Mouse (Mus musculus) yolk sac, embryonic 10.5 days (tissue): ENCODE measurements around the gene Vwa3a.
A peak's percentile ranks its signal among the peaks of the same experiment; 100 is the strongest.

ENCODE experiments used
- DNase-seq: peaks from one replicate; pipeline ENCODE4 v3.0.0-alpha.2; 2017; ENCODE audit warnings: low spot score

Gene Vwa3a

DNA sequence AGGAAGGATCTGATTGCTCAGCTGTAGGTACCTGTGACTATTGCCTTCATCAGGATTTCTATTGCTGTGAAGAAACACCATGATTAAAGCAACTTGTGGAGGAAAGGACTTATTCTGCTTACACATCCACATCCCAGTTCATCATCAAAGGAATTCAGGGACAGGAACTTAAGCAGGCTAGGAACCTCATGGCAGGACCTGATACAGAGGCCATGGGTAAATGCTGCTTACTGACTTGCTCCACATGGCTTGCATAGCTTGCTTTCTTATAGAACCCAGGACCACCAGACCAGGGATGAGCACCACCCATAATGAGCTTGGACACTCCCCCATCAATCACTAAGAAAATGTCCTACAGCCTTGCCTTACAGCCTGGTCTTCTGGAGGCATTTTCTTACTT, 9.4 kb downstream of the Vwa3a start:
- DNase-seq: no peak

DNA sequence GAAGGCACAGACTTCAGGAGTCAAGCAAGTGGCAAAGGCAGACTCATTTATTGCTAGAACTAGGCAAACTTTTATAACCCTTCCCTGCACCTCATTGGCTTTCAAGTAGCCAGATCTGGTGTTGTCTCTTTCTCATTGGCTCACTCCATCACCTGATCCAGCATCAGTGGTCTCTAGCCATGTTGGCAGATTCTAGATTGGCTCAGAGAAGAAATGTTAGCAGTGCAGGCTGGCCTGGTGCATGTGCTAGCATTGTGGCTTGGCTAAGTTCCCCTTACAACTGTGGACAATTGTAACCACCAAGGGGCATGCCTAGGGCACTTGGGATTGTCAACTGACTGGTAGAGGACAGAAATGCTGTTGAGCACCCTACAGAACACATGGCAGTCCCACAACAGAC, 12.2 kb downstream of the Vwa3a start:
- no peak for DNase-seq

DNA sequence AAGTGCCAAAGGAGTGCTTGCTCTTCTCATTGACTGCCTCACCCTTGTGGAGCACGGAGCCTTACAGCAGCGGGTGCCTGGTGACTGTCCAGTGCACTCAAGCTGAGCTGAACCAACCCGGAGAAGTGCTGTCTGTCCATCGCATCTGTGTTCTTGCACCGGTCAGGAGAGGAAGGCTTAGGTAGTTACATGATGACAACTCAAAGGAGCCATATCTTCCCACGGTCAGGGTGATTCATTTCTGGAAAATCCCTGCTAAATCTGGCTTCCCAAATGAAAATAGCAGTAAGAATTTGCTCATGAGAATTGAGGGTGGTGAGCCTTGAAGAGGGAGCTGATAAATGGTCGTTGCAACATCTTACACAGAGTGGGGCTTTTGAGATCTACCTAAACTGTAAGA, 12.8 kb downstream of the Vwa3a start:
- no peak for DNase-seq

DNA sequence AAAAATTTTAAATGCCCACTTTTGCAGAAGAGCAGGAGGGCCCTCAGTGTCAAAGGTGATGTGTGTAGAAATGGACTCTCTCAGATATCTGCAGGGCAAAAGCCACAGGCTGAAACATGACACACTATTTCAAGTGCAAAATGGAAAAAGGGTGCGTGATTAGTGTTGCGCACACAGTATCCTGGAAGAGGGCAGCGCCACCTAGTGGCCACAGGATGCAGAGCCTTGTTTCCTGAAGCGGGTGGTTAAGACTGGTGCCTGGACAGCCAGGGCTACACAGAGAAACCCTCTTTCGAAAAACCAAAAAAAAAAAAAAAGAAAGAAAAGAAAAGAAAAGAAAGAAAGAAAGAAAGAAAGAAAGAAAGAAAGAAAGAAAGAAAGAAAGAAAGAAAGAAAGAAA, 15.6 kb downstream of the Vwa3a start:
- DNase-seq: peak; percentile 45

DNA sequence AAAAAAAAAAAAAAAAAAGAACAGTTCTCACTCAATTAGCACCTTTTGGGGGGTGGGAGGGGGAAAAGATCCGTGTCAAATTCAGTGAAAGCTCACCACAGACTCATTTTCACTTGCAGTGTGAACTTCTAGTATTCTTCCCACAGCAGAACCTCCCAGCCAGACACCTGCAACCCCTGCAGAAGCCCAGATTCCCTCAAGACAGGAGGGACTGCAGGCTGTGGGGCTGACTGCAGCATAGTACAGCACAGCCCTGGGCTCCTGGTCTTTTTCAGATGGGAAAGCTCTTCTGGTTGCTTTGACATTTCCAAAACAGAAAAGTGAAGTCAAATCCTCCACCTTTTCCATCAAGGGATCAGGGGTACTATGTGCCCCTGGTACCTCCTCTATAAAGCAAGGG, 28.3 kb downstream of the Vwa3a start:
- DNase-seq: no peak

DNA sequence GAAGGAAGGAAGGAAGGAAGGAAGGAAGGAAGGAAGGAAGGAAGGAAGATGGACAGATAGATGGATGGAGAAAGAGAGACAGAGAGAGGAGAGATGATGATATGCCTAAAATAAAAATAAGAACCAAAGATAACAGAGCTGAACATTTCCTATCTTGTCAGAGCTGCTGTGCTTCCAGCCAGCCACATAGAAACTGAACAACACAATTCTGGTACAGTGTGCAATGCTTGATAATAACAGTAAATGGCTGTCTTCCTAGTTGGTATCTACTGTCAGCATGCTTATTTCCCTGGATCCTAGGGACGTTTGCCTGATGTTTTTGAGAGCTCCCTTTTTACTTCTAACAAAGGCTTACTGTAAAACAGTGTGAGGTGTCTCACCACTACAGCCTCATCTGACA, 32.3 kb downstream of the Vwa3a start:
- no peak for DNase-seq

DNA sequence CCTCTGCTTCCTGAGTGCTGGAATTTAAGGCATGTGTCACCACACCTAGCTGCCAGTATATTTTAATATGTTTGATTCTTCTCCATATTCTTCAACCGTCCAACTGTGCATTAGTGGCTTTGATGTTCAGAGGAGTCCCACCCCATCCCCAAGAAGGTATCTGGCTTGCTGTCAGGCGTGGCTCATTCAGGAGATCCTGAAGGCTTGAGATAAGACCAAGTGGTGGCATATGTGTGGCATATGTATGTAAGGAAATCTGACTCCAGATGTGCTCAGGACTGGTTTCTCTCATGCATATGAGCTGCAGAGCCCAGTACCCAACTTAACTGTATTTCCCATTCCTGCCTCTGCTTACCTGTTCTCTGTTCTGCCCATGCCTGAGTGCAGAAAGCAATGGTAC, 38.9 kb downstream of the Vwa3a start:
- DNase-seq: no peak

DNA sequence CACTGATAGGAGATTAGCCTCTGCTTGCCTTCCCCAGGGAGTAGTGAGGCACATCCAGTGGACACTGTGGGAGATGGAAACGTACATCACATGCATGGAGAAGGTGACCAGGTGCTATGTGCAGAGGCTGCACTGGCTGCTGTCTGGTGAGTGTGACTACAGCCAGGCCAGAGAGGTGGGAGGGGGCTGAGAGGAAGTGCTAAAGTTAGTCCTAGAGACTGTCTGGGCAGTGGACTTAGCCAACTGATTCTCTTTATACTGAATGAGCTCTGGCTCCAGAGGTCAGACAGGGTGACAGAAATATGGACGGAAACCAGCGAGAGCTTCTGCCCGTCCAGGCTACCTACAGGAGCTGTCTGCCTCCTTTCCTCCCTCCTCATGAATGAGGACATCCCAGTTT, 56.4 kb downstream of the Vwa3a start:
- no peak for DNase-seq

DNA sequence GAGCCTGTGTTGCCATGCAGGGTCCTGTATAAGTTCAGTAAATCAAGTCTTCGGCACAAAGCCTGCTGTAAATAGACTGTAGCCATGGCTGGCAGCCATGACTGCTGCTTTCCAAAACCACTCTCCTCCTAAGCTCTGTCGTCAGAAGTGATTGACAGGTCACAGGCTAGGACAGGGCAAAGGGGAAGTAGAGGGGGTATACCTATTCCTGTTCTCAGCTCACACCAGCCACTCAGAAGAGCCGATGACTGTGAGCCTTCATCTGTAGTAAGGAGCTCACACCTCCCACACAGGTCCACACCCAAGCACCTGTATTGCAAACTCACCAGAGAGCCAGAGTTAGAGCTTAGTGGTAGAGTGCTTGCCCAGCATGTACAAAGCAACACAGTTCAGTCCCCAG, 57.3 kb downstream of the Vwa3a start:
- DNase-seq: no peak

DNA sequence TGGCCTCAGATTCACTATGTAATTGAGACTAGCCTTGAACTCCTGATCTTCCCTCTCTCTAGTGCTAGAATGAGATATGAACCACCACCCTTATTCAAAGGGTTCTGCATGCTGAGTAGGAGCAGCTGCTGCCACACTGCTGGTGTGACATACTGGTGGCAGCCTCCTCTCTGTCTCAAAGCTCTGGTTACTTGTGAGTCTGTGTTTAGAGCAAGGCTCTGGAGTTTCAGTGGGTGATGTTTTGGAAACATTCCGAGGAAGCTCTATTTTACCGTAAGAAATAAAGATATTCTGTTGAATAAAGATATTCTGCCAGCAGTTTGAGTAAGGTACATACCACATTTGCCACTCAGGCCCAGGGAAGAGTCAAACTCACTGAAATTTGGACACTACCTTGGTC, 64.2 kb downstream of the Vwa3a start:
- no peak for DNase-seq

DNA sequence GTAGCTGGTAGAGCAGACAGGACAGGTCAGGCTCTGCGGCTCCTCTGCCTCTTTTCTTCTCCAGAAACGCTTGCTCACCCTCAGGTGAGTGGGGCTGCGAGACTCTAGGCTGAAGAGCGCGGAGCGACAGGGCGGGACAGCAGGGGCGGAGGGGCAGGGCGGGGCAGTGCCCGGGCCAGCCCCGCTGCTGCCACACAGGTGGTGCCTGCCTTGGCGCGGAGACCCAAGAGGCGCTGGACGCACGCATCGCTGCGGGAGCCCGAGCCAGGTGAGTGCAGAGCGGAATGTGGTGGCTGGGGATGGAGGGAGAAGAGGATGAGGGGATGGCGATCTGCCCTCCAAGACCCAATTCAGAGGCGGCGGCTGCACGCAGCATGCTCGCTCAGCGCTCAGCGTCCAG, 70.6 kb downstream of the Vwa3a start:
- DNase-seq: no peak

DNA sequence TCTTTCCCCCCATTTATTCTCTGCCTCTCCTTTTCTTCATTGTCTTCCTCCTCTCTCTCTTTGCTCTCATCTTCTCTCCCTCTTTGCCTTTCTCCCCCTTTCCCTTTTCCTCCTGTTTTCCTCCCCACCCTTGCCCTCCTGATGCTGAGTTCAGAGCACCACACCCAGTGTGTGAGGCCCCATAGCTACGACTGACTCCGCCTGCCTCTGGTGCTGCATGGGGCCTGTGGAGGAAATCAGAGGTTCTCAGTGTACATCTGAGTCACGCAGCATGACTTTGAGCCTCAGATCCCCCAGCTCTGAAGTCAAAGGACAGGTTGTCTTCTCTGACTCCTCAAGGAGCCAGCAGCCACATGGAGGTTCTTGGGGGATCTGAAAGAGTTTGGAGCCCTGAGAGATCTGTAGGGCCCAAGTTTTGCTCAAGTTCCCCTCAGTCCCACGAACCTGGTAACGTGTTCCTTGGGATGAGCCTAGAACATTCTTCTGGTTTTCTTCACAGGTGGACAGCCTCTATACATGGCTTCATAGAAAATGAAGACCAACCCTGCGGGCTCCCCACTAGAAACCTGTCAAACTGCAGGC, 72.8 kb downstream of the Vwa3a start, which contains the start of gene Gm5737:
Gene Gm5737 (plus strand): TSS at position 532 of the 582 bp plus-strand sequence.
- no peak for DNase-seq

DNA sequence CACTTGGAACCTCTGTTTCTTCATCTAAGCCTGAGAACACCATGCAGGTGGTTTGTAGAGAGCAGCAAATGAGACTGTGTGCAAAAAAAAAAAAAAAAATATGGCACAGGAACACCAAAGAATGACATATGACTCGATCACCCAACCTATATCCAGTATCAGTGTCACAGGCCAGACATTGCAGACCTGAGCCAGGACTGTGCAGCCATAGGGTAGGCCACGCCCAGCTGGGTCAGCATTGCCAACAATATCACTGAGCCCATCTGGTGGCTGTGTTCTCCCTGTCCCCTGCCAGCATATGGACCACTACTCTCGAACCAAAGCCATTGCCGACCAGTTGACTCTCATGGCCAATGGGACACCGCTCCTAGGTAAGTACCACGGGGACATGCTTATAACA, 78.4 kb downstream of the Vwa3a start:
- no peak for DNase-seq

DNA sequence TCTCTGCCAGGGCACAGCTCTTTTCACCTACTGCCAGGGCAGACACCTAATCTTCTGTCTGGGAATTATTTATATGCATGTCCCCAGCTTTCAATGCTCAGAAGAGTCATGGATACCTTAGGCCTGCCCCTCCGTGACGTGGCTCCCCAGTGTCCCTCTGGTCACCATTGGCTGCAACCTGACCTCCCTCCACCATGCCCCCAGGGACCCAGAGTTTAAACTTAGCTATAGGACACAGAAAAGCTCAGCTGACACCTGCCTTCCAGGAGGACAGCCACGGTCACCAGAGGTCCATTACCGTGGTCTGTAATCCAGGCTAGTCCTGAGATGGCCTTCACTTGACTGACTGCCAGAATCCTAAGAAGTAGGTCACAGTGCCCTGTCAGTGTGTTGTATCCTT, 80.3 kb downstream of the Vwa3a start:
- no peak for DNase-seq

DNA sequence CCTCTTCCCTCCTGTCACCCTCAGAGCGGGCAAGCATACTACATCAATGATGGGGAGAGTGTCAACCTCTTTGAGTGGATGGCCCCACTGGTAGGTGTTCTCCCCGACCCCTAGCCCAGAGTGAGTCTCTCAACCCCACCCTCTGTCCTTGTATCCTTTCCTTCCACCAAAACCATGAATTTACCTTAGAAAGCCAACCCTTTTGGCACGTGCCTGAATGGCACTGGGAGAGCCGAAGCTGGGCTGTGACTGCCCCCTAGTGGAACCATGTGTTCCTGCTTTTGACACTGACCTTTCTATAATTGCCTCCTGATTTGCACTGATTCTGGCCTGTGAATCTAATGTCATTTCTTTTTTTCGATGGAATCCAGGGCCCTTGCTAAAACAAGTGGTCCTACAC, 84.1 kb downstream of the Vwa3a start:
- DNase-seq: no peak

DNA sequence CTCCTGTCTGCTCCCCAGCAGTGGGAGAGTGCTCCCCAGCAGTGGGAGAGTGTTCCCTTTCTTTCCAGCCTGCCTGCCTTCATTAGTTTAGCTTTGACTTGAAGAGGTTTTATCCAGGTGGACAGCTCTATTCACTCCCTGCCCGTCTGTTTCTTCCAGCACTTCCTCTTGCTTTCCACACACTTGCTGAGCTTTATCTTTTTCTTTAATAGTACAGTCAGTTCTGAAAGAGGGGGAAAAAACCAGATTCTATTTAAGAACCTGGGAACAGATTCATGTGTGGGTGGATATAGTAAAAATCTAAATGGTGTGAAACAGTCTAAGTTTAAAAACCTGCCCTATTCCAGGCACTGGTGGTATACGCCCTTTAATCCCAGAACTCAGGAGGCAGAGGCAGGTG, 86.0 kb downstream of the Vwa3a start:
- DNase-seq: no peak

DNA sequence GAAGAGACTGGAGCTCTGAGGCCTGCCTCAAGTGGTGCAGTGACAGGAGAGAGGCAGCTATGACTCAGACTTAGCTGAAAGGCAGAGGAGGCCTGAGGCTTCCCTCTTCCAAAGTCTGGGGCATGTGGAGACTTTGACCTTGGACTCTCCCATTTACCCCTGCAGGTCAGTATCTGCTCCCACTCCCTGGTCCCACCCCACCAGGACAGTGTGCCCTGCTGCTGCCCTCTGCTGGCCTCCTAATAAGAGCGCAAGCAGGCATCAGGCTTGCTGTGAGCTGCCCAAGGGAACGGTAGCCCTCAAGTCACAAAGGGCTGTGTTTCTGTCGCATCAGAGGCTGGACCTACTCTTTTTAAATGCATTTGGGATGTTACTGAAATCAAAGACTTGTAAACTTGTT, 87.3 kb downstream of the Vwa3a start:
- no peak for DNase-seq

DNA sequence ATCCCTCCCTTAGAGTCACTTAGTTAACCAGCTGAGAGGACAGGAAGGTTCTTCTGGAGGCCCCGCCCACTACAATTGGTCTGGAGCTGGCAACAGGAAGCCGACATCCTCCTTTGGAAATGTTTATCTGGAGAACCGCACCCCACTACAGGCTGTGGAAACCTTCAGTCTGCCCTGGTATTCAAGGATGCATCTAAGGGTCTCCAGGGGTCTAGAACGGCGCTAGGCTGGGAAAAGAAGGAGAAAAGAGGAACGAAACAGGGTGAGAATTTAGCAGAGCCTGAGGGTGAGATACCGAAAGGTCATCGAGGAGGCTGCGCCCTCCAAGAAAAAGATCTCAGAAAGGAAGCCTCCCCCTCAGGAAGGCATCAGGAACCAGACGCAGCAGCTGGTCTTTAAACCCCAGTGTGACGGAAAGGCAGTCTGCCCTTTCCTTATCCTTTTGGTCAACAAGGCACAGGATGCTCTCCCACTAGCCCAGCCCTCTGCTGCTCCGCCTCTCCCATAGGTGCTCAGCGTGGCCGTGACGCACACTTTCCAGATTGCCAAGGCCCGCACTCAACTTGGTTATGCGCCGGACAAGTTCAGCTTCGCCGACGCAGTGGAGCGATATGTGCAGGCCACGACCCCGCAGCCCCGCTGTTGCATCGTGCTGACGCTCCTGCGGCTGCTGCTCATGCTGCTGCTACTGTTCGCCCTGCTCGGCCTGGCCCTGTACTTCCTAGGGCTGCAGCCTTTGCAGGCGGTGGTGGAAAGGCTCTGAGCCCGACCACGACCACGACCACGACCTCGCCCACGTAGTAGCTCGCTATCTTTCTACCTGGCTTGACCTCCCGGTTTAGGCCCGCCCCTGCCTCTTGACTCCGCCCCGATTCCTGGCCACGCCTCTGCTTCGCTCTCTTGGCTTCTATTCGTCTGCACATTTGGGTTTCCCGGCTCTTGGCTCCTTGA, 91.6 kb downstream of the Vwa3a start:
- DNase-seq: peak; percentile 74

DNA sequence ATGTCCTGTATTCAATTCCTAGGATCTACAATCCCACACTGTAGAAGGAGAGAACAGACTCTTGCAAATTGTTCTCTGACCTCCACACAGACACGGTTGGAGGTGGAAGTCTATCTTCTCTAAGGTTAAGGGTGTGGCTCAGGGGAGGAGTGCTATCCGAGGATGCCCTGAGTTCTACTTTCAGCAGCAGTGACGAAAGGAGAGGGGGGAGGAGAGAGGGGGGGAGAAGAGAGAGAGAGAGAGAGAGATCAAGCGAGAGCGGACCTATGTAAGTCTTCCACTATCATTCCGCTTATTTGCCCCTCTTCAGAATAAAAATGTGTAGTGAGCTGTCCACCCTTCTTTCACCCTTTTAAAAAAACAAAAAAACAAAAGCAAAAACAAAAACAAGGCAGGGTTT, 95.3 kb downstream of the Vwa3a start:
- no peak for DNase-seq

DNA sequence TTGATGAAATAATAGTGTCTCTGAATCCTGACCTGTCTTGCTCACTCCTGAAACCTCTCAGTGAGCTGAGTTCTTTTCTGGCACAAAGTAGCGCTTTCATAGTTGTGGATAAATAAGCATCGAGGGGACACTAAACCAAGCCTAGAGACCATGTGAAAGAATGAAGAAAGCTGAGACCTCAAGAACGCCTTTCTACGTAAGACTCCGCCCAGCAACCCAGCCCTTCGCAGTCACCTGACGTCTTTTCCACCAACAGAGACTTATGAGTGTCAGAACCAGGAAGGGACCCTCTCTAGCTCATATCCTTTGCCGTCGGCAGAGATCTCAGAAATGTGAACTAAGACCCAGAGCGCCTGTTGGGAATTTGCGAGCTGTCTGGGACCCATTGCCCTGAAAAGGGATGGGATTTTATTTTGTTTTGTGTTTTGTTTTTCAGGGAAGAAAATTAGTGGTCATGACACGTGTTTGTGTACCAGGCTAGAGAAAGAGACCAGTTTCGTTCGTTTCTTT, 95.8 kb downstream of the Vwa3a start:
- DNase-seq: peak; percentile 79

DNA sequence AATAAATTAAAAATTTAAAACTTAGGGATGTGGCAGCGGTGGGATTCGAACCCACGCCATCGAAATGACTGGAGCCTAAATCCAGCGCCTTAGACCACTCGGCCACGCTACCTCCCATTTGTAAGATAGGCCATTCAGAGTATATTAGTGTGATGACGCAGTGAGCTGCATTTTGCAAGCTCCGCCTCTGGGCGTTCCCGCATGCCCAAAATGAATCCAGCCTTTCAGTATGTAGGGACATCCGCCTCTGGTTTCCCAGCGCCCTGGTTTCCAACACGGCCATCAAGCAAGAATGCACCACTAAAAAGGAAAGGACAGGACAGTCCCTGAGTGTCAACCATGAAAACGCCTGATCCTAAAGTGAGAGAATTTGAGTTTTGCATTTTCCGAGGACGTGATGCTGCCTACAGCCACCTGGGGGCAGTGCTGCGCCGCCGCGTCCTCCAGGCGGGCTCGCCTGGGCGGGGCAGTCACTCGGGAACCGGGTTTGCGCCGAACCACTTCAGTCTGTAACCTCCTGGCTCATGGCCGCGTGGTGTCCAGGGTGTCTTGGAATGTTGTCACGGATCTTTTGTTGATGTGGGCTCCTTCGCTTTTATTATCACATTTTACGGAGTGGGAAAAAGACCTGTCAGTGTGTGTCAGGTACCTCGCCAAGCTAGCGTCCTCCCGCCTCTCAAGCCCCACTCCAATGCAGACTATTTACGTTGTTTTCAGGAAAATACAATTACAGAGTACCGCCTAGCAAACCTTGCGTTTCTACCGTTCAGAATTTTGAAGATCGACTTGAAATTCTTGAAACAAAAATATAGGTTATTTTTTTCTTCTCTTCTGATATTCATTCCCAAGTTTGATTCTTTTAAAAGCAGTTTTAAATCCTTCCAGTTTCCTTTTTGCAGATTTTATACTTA, 96.6 kb downstream of the Vwa3a start:
- peak; percentile 94 for DNase-seq

DNA sequence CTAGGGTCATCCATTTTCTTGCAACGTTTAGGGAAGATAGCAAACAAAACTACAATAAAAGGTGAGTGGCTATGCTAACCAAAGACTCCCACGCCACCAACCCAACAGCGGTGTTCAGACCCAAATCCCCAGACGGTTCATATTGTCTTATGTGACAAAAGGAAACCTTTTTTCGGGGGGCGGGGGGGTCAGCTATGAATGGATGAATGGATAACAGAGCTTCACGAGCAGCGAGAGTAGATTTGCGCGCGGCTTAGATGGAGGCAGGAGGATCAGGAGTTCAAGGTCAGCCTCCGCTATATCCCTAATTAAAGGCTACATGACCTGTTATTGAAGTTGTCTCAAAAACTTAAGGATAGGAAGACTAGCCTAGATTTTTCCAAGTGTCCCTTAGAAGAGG, 97.2 kb downstream of the Vwa3a start:
- peak; percentile 53 for DNase-seq
